Mouse (Mus musculus) G1E (cell line): ENCODE data around the gene Cga. TPM values are rescaled to one million over a fixed set of nuclear protein-coding genes. Genes with fewer than 3 reads are reported as not detected.
"Not testable (repeated sequence)": the region's sequence is repeated elsewhere in the genome, so short reads cannot be mapped to it uniquely, and the experiment has no call there.

ENCODE experiments used
- ATAC-seq: 2 replicates; pipeline ENCODE4 v1.8.0; 2016; ENCODE audit warnings: mild to moderate bottlenecking; ENCODE audit not compliant: insufficient number of reproducible peaks, poor library complexity, low FRiP score, severe bottlenecking; ENCODE audit errors: extremely low read depth
- DNase-seq: peaks from one replicate; pipeline ENCODE4 v3.0.0; 2012; ENCODE audit warnings: low spot score
- H3K27me3 ChIP-seq: 2 replicates; pipeline ENCODE4 v1.6.1; 2012; ENCODE audit warnings: mild to moderate bottlenecking, low read length, inconsistent platforms; ENCODE audit not compliant: insufficient read depth
- H3K36me3 ChIP-seq: replicated peaks from 2 replicates; pipeline ENCODE3; 2012; ENCODE audit warnings: mild to moderate bottlenecking, inconsistent platforms
- H3K4me1 ChIP-seq: 2 replicates; pipeline ENCODE4 v1.6.1; 2012; ENCODE audit warnings: low read depth, low read length, inconsistent platforms, mixed read lengths; ENCODE audit not compliant: insufficient read depth
- H3K4me3 ChIP-seq: 2 replicates; pipeline ENCODE4 v1.5.1; 2012; ENCODE audit warnings: low read depth, mild to moderate bottlenecking, inconsistent platforms, low read length, moderate library complexity, mixed read lengths
- H3K9me3 ChIP-seq: replicated peaks from 2 replicates; pipeline ENCODE4 v1.6.1; 2012; ENCODE audit warnings: inconsistent platforms
- CTCF ChIP-seq: IDR thresholded peaks from 2 replicates; pipeline ENCODE4 v1.5.1; 2012; ENCODE audit warnings: low read depth, low read length, inconsistent platforms, mixed read lengths
- GATA1 ChIP-seq: IDR thresholded peaks from 2 replicates; pipeline ENCODE4 v1.6.1; 2012; ENCODE audit warnings: borderline replicate concordance, low read length, inconsistent platforms, mixed read lengths
- GATA2 ChIP-seq: IDR thresholded peaks from 2 replicates; pipeline ENCODE4 v1.6.1; 2012; ENCODE audit warnings: low read depth, low read length, inconsistent platforms, borderline replicate concordance
- POLR2AphosphoS5 ChIP-seq: IDR thresholded peaks from 2 replicates; pipeline ENCODE4 v1.6.1; 2012; ENCODE audit warnings: low read depth, low read length, inconsistent platforms; ENCODE audit not compliant: insufficient replicate concordance
- TAL1 ChIP-seq: conservative IDR thresholded peaks from 2 replicates; pipeline ENCODE4 v1.6.1; 2012; ENCODE audit warnings: low read depth, low read length, inconsistent platforms, mixed read lengths
- polyA plus RNA-seq: library from polyadenylated mRNA; stranded (reverse); fragments of >175 nt; gene quantifications from 2 replicates; pipeline ENCODE4 v1.2.3, GENCODE M21; 2012
- total RNA-seq, 2 experiments: library from RNA; stranded (forward) in 1 of 2; stranded (reverse) in 1 of 2; fragments of 200-1000 nt in 1 of 2; fragments of >200 nt in 1 of 2; fragmentation: Nextera tagmentation in 1 of 2; gene quantifications; 2 replicates each; pipeline ENCODE4 v1.2.3; 2014 to 2017

Cga gene
- total and polyA plus RNA-seq, 3 experiments, result not detected

DNA sequence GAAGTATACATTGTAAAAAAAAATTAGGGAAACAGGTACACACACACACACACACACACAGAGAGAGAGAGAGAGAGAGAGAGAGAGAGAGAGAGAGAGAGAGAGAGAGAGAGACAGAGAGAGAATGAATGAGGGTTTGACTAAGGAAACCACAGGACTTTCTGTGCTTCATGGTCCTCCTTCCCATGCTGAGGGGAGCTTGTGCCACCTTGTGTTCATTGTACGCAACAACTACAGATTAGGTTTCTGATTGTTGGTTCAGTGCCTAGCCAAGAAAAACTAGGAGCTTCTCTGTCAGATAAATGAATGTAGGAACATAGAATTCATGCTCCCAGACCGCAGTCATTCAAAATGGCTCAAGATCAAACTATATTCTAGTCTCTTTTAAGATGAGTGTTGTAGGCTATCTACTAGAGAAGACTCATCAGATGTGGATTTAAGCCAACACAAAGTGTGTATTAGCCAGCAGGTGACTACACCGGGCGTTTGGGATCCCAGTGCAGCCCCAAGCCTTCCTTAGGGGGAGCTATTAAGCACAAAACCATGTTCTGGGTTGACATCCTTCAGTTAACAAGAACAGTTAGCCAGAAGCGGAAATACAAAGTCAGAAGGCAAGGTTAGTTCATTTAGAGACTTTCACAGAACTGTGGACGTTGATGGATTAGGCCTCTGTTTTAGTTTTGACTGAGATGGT is 28.7 kb downstream of the Cga start:
- ATAC-seq, result peak; percentile 60

DNA sequence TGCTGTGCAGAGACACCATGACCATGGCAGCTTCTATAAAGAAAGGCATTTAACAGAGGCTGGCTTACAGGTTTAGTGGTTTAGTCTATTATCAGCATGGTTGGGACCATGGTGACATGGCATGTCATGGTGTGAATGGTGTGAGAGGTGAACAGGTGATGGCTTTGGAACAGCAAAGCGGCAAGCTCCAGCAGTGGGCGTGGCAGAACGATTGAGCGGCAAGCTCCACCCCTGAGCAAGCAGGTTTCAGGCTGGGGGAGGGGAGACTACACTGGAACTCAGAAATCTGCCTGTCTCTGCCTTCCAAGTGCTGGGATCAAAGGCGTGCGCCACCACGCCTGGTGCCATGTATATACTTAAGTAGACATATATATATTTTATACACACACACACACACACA is 34.8 kb downstream of the Cga start:
- not testable (repeated sequence) for H3K9me3 ChIP-seq, H3K4me1 ChIP-seq, ATAC-seq, DNase-seq, H3K36me3 ChIP-seq, H3K4me3 ChIP-seq
- H3K27me3 ChIP-seq, result peaks cover 16% of the 10 kb centered on the region; the same call in 1 of the 2 replicates

More for the DNA sequence above, 28.7 kb downstream of the Cga start:
- H3K9me3 ChIP-seq, result no peaks in the 10 kb centered on the region
- H3K4me3 ChIP-seq, result no peak overlapping the region
- DNase-seq, result peak; percentile 27
- TF ChIP-seq GATA2 (no peak), CTCF (peak; percentile 38; the same call in 1 of the 2 replicates), POLR2AphosphoS5 (no peak), GATA1 (no peak), TAL1 (no peak)
- H3K4me1 ChIP-seq, result no peaks in the 10 kb centered on the region
- H3K36me3 ChIP-seq, result no peaks in the 10 kb centered on the region
- peaks cover 26% of the 10 kb centered on the region for H3K27me3 ChIP-seq

DNA sequence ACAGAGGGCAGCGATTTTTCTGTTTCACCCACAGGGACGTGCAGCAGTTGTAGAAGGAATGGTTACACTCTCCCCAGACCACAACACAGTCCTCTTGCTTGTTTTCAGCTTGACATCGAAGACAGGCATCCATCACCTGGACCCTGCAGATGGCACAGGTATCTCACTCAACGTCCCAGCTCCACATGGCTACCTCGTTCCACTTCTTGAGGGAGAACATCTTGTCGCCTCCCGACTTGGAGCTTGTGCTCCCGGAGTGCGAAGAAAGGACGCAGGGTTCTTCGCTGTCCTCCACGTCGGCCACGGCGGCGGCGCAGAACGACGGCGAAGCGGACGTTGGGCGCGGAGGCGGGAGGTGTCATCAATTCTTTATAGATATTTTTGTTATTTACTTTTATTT is 47.5 kb downstream of the Cga start:
- TF ChIP-seq GATA2, result no peak
- TF ChIP-seq CTCF, result no peak
- TF ChIP-seq TAL1, result no peak
- TF ChIP-seq POLR2AphosphoS5, result no peak
- TF ChIP-seq GATA1, result no peak
- Histone ChIP-seq H3K36me3 (no peaks in the 10 kb centered on the region), H3K4me1 (no peaks in the 10 kb centered on the region), H3K9me3 (no peaks in the 10 kb centered on the region), H3K27me3 (peaks cover 7% of the 10 kb centered on the region; the same call in 1 of the 2 replicates), H3K4me3 (no peak overlapping the region)
- no peak for DNase-seq
- no peak for ATAC-seq

DNA sequence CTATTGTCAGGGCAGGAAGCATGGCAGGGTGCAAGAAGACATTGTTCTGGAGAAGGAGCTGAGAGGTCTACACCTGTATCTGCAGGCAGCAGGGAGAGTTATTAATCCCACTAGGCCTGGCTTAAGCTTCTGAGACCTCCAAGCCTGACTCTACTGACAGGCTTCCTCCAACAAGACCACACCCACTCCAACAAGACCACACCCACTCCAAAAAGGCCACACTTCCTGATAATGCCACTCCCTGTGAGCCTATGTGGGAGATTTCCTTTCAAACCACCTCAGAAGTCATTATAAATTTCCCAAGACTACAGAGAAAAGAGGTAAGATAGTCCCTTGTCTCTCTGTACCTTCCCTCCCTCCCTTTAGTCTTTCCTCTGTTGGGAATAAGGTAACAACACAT is 53.6 kb downstream of the Cga start:
- no peaks in the 10 kb centered on the region for H3K36me3 ChIP-seq
- no peaks in the 10 kb centered on the region for H3K27me3 ChIP-seq
- no peak overlapping the region for H3K4me3 ChIP-seq
- TF ChIP-seq POLR2AphosphoS5 (no peak), CTCF (no peak), TAL1 (no peak), GATA1 (no peak)
- ATAC-seq, result no peak
- H3K9me3 ChIP-seq, result no peaks in the 10 kb centered on the region
- DNase-seq, result no peak
- peaks cover 3% of the 10 kb centered on the region; the same call in 1 of the 2 replicates for H3K4me1 ChIP-seq

DNA sequence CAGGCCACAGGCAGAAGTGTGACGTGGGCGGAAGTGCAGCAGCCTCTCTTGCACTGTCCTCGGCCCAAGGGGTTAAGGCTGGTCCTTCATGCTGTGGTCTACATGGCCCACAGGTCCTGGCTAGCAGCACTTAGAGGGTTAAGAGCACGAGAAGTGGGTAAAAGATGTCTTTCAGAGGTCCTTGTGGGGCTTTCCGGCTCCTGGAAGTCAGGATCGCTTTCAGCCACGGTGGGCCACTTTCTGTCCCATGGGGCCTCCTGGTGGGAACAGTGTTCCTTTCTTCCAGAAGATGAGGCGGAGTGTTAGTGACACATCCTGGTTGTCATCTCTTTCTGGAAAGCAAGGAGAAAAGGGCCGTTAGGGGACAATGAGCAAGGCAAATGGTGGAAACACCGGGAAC is 60.1 kb downstream of the Cga start:
- no peak for TF ChIP-seq GATA2
- no peak for TF ChIP-seq GATA1
- TF ChIP-seq POLR2AphosphoS5, result no peak
- TF ChIP-seq TAL1, result no peak
- no peak for TF ChIP-seq CTCF
- Histone ChIP-seq H3K9me3 (no peaks in the 10 kb centered on the region), H3K4me3 (no peak overlapping the region), H3K27me3 (no peaks in the 10 kb centered on the region), H3K36me3 (no peaks in the 10 kb centered on the region), H3K4me1 (no peaks in the 10 kb centered on the region)
- ATAC-seq (no peak), DNase-seq (no peak)

Other genes with a start within 250 kb of the Cga start
- 41.2 and 73.2 TPM in 2 replicates for gene Slc35a1, start 206.3 kb upstream of the Cga start, total RNA-seq (2014; fragmentation: Nextera tagmentation)
- gene Slc35a1, start 206.3 kb upstream of the Cga start, total RNA-seq (2017), result 41.5 and 52.6 TPM in 2 replicates
- gene Slc35a1, start 206.3 kb upstream of the Cga start, polyA plus RNA-seq, result 4.0 and 4.7 TPM in 2 replicates
- gene Cfap206, start 163.6 kb upstream of the Cga start, total RNA-seq (2014; fragmentation: Nextera tagmentation), result not detected in 2 replicates
- gene Cfap206, start 163.6 kb upstream of the Cga start, total RNA-seq (2017), result 0.11 TPM in 1 of 2 replicates, not detected in the other
- not detected in 2 replicates for gene Cfap206, start 163.6 kb upstream of the Cga start, polyA plus RNA-seq
- not detected in 2 replicates for gene Gm136, start 137.5 kb upstream of the Cga start, total RNA-seq (2014; fragmentation: Nextera tagmentation)
- 0.17 TPM in 1 of 2 replicates, not detected in the other for gene Gm136, start 137.5 kb upstream of the Cga start, total RNA-seq (2017)
- not detected in 2 replicates for gene Gm136, start 137.5 kb upstream of the Cga start, polyA plus RNA-seq
- gene Smim8, start 115.4 kb upstream of the Cga start, total RNA-seq (2014; fragmentation: Nextera tagmentation), result 41.4 and 43.7 TPM in 2 replicates
- 66.0 and 92.9 TPM in 2 replicates for gene Smim8, start 115.4 kb upstream of the Cga start, total RNA-seq (2017)
- 17.0 and 27.0 TPM in 2 replicates for gene Smim8, start 115.4 kb upstream of the Cga start, polyA plus RNA-seq
- gene Zfp292, start 10.8 kb upstream of the Cga start, total RNA-seq (2014; fragmentation: Nextera tagmentation), result 101 and 102 TPM in 2 replicates
- gene Zfp292, start 10.8 kb upstream of the Cga start, total RNA-seq (2017), result 61.6 and 77.5 TPM in 2 replicates
- gene Zfp292, start 10.8 kb upstream of the Cga start, polyA plus RNA-seq, result 1.4 and 1.8 TPM in 2 replicates